Mouse (Mus musculus): ENCODE results near the gene Espn.

GRCm38 (mm10) chr4:152133213-152133612 lies 19.0 kb downstream of the Espn start:
- TF ChIP-seq POLR2A (IDR thresholded peaks at IDR 0.05; ENCODE audit: borderline replicate concordance, low read depth, low read length) (no peak), CTCF (IDR thresholded peaks at IDR 0.05; ENCODE audit: low read depth, low read length) (no peak)

All from bone marrow macrophage, adult 2 months (primary cell).